Mouse (Mus musculus) myocyte (in vitro differentiated cells): ENCODE results near the gene Pth1r. TPM values are rescaled to one million over a fixed set of nuclear protein-coding genes. Genes with fewer than 3 reads are reported as not detected.

Source experiments
- H3K27me3 ChIP-seq: one replicate; pipeline ENCODE4 v1.6.1; 2011; ENCODE audit not compliant: control insufficient read depth, insufficient read depth, insufficient read length
- H3K36me3 ChIP-seq: one replicate; pipeline ENCODE4 v1.6.1; 2011; ENCODE audit not compliant: control insufficient read depth, insufficient read depth
- H3K4me2 ChIP-seq: one replicate; pipeline ENCODE4 v1.6.1; 2011; ENCODE audit warnings: low read depth, control low read depth
- H3K4me3 ChIP-seq: one replicate; pipeline ENCODE4 v1.5.1; 2011; ENCODE audit warnings: mild to moderate bottlenecking, control low read depth, moderate library complexity
- H3K79me2 ChIP-seq: one replicate; pipeline ENCODE4 v1.6.1; 2011; ENCODE audit not compliant: control insufficient read depth, insufficient read depth
- H3ac ChIP-seq: one replicate; pipeline ENCODE4 v1.6.1; 2011; ENCODE audit not compliant: control insufficient read depth, insufficient read length
- CEBPB ChIP-seq: IDR thresholded peaks from 2 replicates; pipeline ENCODE4 v1.6.1; 2011; ENCODE audit warnings: mild to moderate bottlenecking, moderate library complexity; ENCODE audit not compliant: poor library complexity, insufficient read depth, severe bottlenecking
- E2F4 ChIP-seq: IDR thresholded peaks from one replicate; pipeline ENCODE4 v1.6.1; 2011; ENCODE audit warnings: mild to moderate bottlenecking, control low read depth, moderate library complexity; ENCODE audit not compliant: insufficient read depth
- MAX ChIP-seq: IDR thresholded peaks from one replicate; pipeline ENCODE4 v1.6.1; 2011; ENCODE audit warnings: low read depth, mild to moderate bottlenecking, control low read depth
- MYOD1 ChIP-seq, 3 experiments: IDR thresholded peaks; one replicate each; pipeline ENCODE4 v1.6.1; 2011; ENCODE audit warnings: control low read depth in 2 of 3, low read depth in 2 of 3, mild to moderate bottlenecking in 2 of 3, moderate library complexity in 1 of 3; ENCODE audit not compliant: insufficient read length in 2 of 3, control insufficient read depth in 1 of 3
- MYOG ChIP-seq, 3 experiments: IDR thresholded peaks; one replicate each; pipeline ENCODE4 v1.6.1; 2011; ENCODE audit warnings: control low read depth in 2 of 3, low read depth in 2 of 3, mild to moderate bottlenecking in 2 of 3; ENCODE audit not compliant: insufficient read length in 2 of 3, control insufficient read depth in 1 of 3, insufficient read depth in 1 of 3
- POLR2A ChIP-seq: IDR thresholded peaks from one replicate; pipeline ENCODE4 v1.6.1; 2011; ENCODE audit warnings: low read depth, mild to moderate bottlenecking, control low read depth, moderate library complexity; ENCODE audit not compliant: insufficient read length
- POLR2AphosphoS2 ChIP-seq: IDR thresholded peaks from one replicate; pipeline ENCODE4 v1.6.1; 2011; ENCODE audit warnings: low read depth, control low read depth; ENCODE audit not compliant: insufficient read length
- REST ChIP-seq: IDR thresholded peaks from one replicate; pipeline ENCODE4 v1.6.1; 2011; ENCODE audit warnings: mild to moderate bottlenecking, control low read depth, moderate library complexity; ENCODE audit not compliant: insufficient read depth, insufficient read length
- SRF ChIP-seq: IDR thresholded peaks from one replicate; pipeline ENCODE4 v1.6.1; 2011; ENCODE audit warnings: low read depth; ENCODE audit not compliant: control insufficient read depth, insufficient read length
- TCF12 ChIP-seq: IDR thresholded peaks from one replicate; pipeline ENCODE4 v1.6.1; 2011; ENCODE audit warnings: mild to moderate bottlenecking, control low read depth; ENCODE audit not compliant: poor library complexity, insufficient read depth, severe bottlenecking
- TCF3 ChIP-seq: IDR thresholded peaks from one replicate; pipeline ENCODE4 v1.6.1; 2011; ENCODE audit warnings: low read depth, control low read depth; ENCODE audit not compliant: insufficient read length
- USF1 ChIP-seq: IDR thresholded peaks from one replicate; pipeline ENCODE4 v1.6.1; 2011; ENCODE audit warnings: low read depth, mild to moderate bottlenecking, control low read depth, moderate library complexity
- polyA plus RNA-seq: library from polyadenylated mRNA; unstranded; fragments of >200 nt; fragmentation: generic; extraction: Trizol; gene quantifications from one replicate; pipeline ENCODE4 v1.2.1, GENCODE M21; 2012; ENCODE audit warnings: missing spikeins

The Pth1r gene
- polyA plus RNA-seq, 1 experiment: 0.20 TPM

GRCm38 (mm10) chr9:110709640-110710258 is 37.2 kb downstream of the Pth1r start:
- Histone ChIP-seq H3K4me3 (no peak overlapping the region), H3K36me3 (peaks cover 5% of the 10 kb centered on the region), H3ac (no peak overlapping the region), H3K27me3 (no peaks in the 10 kb centered on the region), H3K79me2 (no peaks in the 10 kb centered on the region), H3K4me2 (peak overlapping the region; percentile 38)
- TF ChIP-seq REST: no peak
- TF ChIP-seq POLR2AphosphoS2: no peak
- no peak for TF ChIP-seq POLR2A
- no peak for TF ChIP-seq MAX
- no peak for TF ChIP-seq SRF
- no peak for TF ChIP-seq USF1
- no peak for TF ChIP-seq MYOD1 (IDR thresholded peaks at IDR 0.05; ENCODE audit: control insufficient read depth in 1 of 3, insufficient read length in 2 of 3, low read depth in 2 of 3)
- TF ChIP-seq TCF3: no peak
- TF ChIP-seq E2F4: no peak

- Histone ChIP-seq H3K4me3 (no peak overlapping the region), H3K27me3 (no peaks in the 10 kb centered on the region), H3K36me3 (peaks cover 5% of the 10 kb centered on the region), H3ac (no peak overlapping the region), H3K4me2 (no peak overlapping the region), H3K79me2 (no peaks in the 10 kb centered on the region)
- TF ChIP-seq E2F4 (no peak), MYOG (IDR thresholded peaks at IDR 0.05; ENCODE audit: control insufficient read depth in 1 of 3, insufficient read depth in 1 of 3, insufficient read length in 2 of 3, low read depth in 2 of 3) (no peak), MYOD1 (IDR thresholded peaks at IDR 0.05; ENCODE audit: control insufficient read depth in 1 of 3, insufficient read length in 2 of 3, low read depth in 2 of 3) (no peak), USF1 (no peak), SRF (no peak), TCF12 (no peak), TCF3 (no peak), REST (no peak), POLR2AphosphoS2 (no peak), CEBPB (no peak), POLR2A (no peak), MAX (no peak)
Observed at GRCm38 (mm10) chr9:110706784-110707183, 40.2 kb downstream of the Pth1r start.

- TF ChIP-seq TCF3: no peak
- no peak for TF ChIP-seq MYOG (IDR thresholded peaks at IDR 0.05; ENCODE audit: control insufficient read depth in 1 of 3, insufficient read depth in 1 of 3, insufficient read length in 2 of 3, low read depth in 2 of 3)
- TF ChIP-seq E2F4: no peak
- no peak for TF ChIP-seq CEBPB
- TF ChIP-seq USF1: no peak
- Histone ChIP-seq H3K36me3 (no peaks in the 10 kb centered on the region), H3ac (no peak overlapping the region), H3K4me2 (no peak overlapping the region), H3K27me3 (no peaks in the 10 kb centered on the region), H3K4me3 (no peak overlapping the region), H3K79me2 (no peaks in the 10 kb centered on the region)
Observed at GRCm38 (mm10) chr9:110703951-110704350, 43.0 kb downstream of the Pth1r start.

- H3K27me3 ChIP-seq: no peaks in the 10 kb centered on the region
- no peak overlapping the region for H3K4me2 ChIP-seq
- no peaks in the 10 kb centered on the region for H3K79me2 ChIP-seq
- TF ChIP-seq TCF12 (no peak), E2F4 (no peak), MYOD1 (IDR thresholded peaks at IDR 0.05; ENCODE audit: control insufficient read depth in 1 of 3, insufficient read length in 2 of 3, low read depth in 2 of 3) (no peak)
- no peak overlapping the region for H3ac ChIP-seq
- no peaks in the 10 kb centered on the region for H3K36me3 ChIP-seq
- H3K4me3 ChIP-seq: no peak overlapping the region
Observed at GRCm38 (mm10) chr9:110702848-110703247, 44.1 kb downstream of the Pth1r start.

- Histone ChIP-seq H3K4me3 (no peak overlapping the region), H3K36me3 (no peaks in the 10 kb centered on the region), H3K79me2 (no peaks in the 10 kb centered on the region), H3K27me3 (no peaks in the 10 kb centered on the region), H3ac (no peak overlapping the region), H3K4me2 (no peak overlapping the region)
- TF ChIP-seq SRF (no peak), MYOD1 (IDR thresholded peaks at IDR 0.05; ENCODE audit: control insufficient read depth in 1 of 3, insufficient read length in 2 of 3, low read depth in 2 of 3) (no peak), E2F4 (no peak), USF1 (no peak), MAX (no peak)
Observed at GRCm38 (mm10) chr9:110701114-110702032, 45.6 kb downstream of the Pth1r start.
